Mouse (Mus musculus) MN1 (cell line): Measurements from ENCODE around the gene Mtor.

ENCODE experiments used
- DNase-seq: peaks from one replicate; pipeline ENCODE4 v3.0.0-alpha.2; 2016; ENCODE audit warnings: low spot score

Gene Mtor

DNA sequence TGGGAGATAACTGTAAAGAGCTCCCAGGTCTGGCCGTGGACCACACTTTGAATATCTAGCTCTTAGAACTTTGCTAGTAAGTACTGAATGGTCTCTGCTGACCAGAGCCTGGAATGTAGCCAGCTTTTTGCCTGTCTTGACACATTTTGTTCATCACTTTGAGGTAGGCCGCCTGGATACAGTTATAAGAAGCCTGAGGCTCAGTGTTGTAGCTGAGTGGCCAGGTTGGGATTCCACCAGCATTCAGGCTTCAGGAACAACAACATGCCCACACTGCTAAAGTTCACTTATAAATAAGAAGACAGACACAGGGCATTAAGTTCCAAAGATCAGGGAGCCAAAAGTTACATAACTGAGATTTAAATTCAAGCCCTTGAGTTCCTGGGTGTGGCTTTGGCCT is 39.4 kb downstream of the Mtor start:
- no peak for DNase-seq

- peak; percentile 47 for DNase-seq
These were observed 42.1 kb downstream of the Mtor start for GRCm38 (mm10) chr4:148490502-148490901.

GRCm38 (mm10) chr4:148491448-148491847 is 43.0 kb downstream of the Mtor start:
- peak; percentile 62 for DNase-seq

GRCm38 (mm10) chr4:148495160-148495559 is 46.7 kb downstream of the Mtor start:
- DNase-seq: no peak

DNA sequence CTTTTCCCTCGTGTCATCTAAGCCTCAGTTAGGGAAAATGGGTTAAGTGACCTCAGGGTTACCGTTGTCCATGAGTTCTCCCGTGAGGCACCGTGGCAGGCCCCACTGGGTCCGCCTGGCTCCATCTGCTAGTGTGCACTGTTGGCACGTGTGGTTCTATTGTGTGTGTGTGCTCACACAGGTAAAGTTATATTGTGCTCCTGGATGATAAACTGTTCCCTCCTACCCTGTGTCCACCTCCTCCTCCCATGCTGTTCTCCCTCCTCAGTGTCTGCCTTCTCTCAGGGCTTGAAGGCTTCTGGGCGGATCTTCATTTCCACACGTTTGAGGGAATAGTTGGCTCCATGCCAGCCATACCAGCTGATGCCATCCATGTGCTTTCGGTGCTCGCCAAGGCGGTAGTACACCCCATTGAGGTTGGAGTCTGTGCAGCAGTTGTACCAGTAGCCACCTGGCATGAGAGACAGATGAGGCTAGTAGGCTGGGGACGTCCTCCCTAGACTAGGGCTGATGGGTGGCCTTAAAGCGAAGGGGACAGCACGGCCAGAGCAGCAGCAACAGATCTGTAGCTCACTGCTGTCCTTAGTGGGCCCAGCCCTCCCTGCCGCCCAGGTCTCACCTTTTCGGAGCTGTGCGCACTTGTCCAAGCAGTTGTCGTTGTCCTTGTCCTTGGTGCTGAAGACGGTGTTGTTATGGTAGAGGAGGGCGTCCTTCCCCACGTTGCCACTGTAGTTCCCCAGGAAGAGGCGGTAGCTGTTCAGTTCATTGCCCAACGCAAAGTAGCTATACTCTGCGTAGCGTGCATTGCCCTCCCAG is 47.7 kb downstream of the Mtor start:
- peak; percentile 65 for DNase-seq

DNA sequence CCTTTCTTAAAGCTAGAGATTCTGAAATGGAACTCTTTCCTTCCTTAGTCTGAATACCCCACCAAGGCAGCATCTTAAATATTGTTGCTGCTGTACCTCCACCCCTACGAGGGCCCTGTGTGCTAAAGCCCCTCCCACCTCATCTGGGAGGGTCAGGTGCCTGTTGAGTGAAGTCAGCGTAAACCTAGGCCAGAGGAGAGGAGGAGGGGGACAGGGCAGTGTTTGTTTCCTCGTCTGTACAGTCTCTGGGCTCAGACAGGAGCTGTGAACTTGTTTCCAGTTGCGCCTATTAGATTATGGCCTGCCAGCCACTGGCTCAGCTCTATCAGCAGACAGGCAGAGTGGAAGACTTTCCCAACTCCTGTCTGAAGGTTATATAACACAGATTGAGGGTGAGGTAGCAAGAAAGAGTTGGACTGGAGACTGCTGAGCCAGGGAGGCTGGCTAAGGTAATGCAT is 52.0 kb downstream of the Mtor start, which contains the start of gene Angptl7:
TSS of gene Angptl7 (minus strand) at position 51 of the 458 bp plus-strand sequence.
- DNase-seq: peak; percentile 63

- peak; percentile 54 for DNase-seq
These were observed 56.1 kb downstream of the Mtor start for GRCm38 (mm10) chr4:148504497-148504959.

DNA sequence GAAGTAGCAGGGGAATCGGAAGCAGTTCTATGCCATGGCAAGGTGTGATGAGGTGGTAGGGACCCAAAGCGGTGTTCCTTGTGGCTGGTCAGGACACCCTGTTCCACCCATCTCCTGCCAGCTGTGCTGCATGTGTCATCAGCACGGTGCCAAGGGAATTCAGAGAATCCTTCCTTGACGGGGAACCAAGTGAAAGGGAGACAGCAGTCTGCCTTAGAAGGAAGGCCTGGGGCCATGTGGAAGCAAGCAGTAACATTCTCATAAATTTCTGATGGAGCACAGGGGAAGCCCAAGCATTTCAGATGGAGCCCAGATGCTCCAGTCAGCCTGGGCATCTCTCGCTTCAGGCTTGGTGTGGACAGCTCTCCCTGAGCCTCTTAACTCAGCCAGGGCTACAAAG is 59.2 kb downstream of the Mtor start:
- no peak for DNase-seq

- DNase-seq: no peak
These were observed 59.9 kb downstream of the Mtor start for GRCm38 (mm10) chr4:148508084-148508849.

DNA sequence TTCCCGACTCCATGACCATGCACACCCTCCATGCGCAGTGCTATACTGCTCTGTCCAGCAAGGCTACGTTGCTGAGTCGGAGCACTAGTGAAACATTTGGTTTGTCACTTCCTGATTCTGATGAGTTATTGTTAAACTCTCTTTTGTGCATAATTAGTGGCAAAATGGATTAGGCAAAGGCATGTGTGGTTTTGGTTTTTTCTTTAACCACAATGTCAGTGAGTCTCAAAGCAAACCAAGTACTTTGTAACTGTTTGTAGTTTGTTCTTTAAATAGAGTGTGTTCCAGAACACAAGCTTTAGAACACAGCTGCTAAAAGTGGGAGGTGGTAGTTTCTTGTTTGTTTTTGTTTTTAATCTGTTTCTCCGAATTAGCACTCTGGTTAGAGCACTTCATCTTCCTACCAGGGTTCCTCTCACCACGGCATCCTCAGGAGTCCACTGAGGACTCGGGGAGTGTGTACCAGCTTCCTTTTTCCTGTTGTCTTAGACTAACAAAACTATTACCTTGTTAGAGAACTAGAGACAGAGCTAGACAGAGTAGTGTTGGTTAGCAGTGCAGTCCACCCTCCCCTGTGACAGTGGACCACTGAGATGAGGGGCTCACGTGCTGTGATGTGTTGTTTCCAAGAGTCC is 61.2 kb downstream of the Mtor start:
- no peak for DNase-seq

- DNase-seq: no peak
These were observed 62.3 kb downstream of the Mtor start for GRCm38 (mm10) chr4:148510691-148511090.

DNA sequence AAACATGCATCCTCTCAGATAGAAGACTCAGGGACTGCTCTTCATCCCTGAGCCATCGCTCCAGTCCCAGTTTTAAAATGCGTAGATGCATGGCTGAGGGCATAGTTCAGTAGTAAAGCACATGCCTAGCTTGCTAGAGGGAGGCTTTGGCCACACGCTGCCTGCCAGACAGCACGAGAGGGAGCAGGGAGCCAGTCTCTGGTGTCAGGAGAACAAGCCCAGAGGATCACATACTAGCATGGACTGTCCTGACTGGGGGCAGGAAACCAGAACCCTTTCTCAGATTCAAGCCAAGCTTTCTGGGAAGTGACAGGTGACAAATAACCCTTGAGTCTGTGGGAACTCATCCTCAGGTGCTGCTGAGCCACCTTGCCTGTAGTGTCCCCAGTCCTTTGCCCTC is 62.9 kb downstream of the Mtor start:
- no peak for DNase-seq

DNA sequence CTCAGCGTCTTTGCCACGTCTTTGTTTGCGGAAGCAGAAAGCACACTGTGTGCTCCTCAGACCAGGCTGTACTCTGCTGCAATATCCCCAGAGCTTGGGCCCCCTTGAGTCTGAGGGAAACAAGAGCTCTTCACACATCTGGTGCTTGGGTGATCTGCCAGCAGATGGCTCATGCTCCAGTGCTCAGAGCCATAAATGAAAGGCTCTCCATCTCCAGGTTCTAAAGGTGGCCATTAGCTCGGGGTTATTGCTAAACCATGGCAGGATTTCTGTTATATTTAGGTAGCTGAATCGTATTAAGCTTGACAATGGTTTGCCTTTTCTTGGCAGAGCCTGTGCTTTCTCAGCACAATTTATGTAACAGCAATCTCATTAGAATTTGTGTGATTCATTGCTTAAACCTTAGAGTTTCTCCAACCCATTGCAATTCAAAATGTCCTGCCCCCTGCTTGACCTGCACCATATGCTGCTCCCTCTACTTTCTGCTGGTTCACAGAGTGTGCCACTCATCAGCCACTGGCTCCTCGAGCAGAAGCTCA is 64.7 kb downstream of the Mtor start:
- DNase-seq: peak; percentile 74

DNA sequence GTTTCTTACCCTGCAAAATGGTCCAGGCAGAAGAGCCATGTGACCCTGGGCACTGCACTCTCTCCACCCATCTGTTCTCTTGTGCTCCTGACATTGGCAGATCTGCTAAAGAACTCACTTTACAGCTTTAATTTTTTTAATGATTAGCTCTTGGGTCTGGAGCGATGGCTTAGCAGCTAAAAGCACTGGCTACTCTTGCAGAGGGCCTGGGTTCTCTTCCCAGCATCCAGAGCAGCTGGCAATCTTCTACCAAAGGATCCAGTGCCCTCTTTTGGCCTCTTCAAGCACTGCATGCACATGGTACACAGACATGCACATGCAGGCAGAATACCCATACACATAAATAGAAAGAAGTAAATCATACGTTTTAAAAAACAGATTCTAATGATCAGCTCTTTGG is 66.9 kb downstream of the Mtor start:
- DNase-seq: no peak

DNA sequence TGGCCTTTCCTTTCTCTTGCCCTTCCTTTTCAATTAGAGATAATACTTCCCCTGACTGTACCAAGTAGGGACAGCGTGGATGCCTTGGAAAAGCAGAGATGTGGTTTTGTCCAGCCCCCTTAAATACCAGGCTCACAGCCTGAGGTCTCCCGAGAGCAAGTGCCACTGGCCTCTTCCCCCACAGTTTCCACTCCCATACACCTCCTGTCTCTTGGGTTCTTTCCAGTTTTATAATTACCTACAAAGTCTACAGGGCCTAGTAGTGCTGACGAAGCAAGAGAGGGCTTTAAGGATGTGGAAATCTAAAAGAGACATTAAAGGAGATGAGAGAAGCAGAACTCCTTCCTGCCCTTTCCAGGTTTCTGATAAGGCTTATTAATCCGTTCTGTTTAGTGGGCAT is 69.4 kb downstream of the Mtor start:
- DNase-seq: no peak

- no peak for DNase-seq
These were observed 69.9 kb downstream of the Mtor start for GRCm38 (mm10) chr4:148518235-148518795.

GRCm38 (mm10) chr4:148523538-148523937 is 75.1 kb downstream of the Mtor start:
- peak; percentile 90 for DNase-seq

DNA sequence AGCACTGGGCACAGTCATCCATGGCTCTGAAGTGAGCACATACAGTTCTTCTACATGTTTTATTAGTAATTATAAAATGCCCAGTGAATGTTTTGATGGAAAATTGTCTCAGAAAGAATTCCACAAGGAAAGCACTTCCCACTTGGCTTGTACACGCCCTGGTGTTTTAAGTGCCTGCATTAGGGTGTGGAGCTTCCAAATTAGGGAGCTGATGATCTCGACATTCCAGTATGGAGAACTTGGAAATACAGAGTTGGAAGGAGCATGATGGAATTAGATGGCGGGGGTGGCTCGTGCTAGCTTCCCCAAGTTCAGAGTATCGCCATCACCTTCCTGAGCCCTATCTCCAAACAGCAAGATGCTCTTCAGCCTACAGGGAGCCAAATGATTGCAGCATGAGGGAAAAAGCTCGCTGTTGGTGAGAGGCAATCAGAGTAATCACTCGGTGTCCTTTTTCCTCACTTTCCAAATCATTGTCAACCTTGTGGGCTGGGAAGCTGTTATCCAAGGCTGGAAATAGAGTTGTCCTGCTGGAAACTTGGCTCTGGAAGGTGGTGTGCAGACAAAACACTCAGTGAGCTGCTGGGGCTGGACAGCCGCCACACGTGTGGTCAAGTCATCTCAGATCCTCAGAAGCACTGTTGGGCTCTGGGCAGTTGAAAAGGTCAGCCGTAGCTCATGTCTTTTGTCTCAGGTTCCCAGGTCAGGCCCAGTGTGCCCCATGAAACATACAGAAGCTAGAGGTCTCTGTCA is 78.9 kb downstream of the Mtor start:
- DNase-seq: no peak

DNA sequence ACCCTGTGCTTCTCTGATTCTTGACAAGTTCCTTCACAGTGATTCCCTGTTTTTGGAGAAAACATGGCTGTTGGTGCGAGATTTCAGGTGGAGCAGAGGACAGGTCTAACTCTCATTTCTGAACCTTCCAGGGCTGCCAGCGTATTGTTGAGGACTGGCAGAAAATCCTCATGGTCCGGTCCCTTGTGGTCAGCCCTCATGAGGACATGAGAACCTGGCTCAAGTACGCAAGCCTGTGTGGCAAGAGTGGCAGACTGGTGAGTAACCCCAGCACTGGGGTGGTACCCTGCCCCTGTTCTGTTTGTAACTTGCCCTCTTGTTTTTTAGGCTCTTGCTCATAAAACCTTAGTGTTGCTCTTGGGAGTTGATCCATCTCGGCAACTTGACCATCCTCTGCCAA is 81.9 kb downstream of the Mtor start:
- DNase-seq: no peak

GRCm38 (mm10) chr4:148530778-148531177 is 82.4 kb downstream of the Mtor start:
- no peak for DNase-seq

DNA sequence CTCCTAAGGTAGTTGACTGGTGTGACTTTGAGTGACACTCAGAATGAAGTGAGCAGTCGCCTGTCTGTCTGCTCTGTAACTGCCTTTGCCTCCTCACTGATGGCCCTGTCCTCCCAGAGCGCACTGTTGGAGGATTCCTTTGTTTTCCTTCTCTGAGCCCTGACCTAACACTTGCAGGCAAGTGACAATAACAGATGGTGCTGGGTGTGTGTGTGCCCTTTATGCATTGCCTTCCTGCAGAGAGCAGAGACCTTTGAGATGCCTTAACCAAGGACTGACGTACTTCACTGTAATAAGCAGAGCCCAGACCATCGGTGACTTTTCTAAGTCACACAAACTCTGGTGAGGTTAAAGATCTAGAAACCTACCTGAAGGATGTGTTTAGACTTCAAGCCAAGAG is 82.9 kb downstream of the Mtor start:
- no peak for DNase-seq
